Mouse (Mus musculus): ENCODE measurements at regions not wholly inside any gene's neighbourhood (a gene's known extent, or its start where the extent isn't known, plus 50 kb on each side); places are given as distances from the start of the nearest gene placed in this dataset.

DNA sequence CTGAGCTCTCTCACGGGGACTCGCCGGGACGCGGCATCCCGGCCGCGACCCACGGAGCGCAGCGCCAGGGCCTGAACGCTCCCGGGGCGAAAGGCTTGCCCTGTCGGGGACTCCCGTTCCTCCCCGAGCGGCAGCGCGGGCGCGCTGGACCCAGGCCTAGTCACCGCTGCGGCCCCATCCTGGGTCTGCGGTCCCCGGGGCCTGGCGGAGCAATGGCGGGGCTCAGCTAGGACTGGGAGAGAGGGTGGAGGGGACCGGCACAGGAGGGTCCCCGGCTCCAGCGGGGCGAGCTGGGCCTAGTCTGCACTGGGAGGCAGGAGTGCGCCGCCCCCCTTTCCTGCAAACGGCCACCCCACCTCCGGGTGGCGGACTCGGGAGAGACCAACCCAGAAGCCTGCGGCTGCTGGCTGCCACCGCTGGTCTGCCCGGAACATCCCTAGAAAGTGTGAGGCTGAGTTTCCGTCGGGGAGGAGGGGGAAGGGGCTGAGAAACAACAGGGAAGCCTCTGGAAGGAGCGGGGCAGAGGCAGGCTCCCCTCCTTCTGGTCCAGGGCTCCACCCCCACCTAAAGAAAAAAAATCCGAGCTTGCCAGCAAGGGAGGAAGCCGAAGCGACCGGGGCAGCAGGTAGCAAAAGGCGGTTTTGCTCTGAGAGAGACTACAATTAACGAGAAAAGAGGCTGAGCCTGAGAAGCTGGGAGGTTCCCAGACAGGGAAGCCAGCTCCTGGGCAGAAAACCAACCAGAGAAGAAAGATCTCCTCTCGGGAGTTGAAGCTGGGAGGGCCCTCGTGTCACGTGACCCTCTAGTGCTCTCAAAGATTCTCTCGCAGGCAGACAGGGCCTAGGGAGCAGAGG lies 67.9 kb upstream of the Cplx2 start:
- peak overlapping the region; percentile 76 for H3K4me3 ChIP-seq
- 0 out of 2 replicates have a peak, but pooled peaks cover 4% of the 10 kb centered on the region for H3K27me3 ChIP-seq
- peak; percentile 80 for ATAC-seq (ENCODE audit: insufficient number of reproducible peaks, low FRiP score, low TSS enrichment, low read depth)
- H3K27ac ChIP-seq = peak overlapping the region; percentile 98
- H3K36me3 ChIP-seq = no peaks in the 10 kb centered on the region
- no peaks in the 10 kb centered on the region for H3K9me3 ChIP-seq
- peak overlapping the region; percentile 96 for H3K4me2 ChIP-seq
- H3K4me1 ChIP-seq = peaks cover 25% of the 10 kb centered on the region
- under 1% methylated on average over 54 of the region's 54 CpGs for WGBS
- H3K9ac ChIP-seq = peak overlapping the region; percentile 96

DNA sequence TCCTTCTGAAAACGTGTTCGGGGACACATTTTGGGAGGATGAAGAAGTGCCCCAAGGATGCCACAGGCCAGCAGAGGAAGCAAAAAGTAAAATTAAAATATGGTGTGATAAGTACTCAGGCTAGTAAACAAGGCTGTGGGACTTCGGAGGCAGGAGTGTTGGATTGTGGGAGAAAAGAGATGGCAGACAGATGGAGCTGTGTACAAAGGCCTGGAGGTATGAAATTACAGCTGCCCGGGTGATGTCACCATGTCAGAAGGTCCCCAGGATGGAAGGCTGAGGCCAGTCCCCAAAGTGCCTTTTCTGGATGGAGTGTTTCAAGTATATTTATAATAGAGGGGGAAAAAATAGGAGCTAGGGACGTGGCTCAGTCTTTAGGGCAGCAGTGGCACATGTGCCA lies 66.9 kb upstream of the Cplx2 start:
- WGBS = 52% methylated on average over 5 of the region's 5 CpGs
- peaks cover 25% of the 10 kb centered on the region for H3K4me1 ChIP-seq

DNA sequence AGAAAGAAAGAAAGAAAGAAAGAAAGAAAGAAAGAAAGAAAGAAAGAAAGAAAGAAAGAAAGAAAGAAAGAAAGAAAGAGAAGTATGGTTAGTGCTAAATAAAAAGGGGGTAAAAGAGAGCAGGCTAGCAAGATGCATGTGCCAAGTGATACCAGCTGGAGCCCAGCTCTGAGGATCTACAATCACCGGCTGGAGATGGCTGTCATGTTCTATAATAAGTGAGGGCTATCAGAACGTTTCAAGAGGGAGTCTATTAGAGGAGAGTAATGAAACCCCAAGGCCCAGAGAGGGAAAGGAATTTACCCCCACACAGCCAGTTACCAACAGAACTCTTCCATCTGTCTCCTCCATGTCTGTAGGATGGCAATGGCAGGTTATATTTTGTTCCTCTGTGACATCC lies 62.6 kb upstream of the Cplx2 start:
- 33% methylated on average over 2 of the region's 2 CpGs for WGBS
- Histone ChIP-seq H3K9me3 (no peaks in the 10 kb centered on the region), H3K9ac (no peak overlapping the region), H3K27ac (no peak overlapping the region), H3K4me2 (no peak overlapping the region), H3K27me3 (no peaks in the 10 kb centered on the region), H3K36me3 (no peaks in the 10 kb centered on the region), H3K4me1 (peaks cover 14% of the 10 kb centered on the region), H3K4me3 (no peak overlapping the region)
- no peak for ATAC-seq (ENCODE audit: insufficient number of reproducible peaks, low FRiP score, low TSS enrichment, low read depth)

More for the DNA sequence above, 66.9 kb upstream of the Cplx2 start:
- H3K27ac ChIP-seq = peak overlapping the region; percentile 98; the same call in 1 of the 2 replicates
- no peaks in the 10 kb centered on the region for H3K9me3 ChIP-seq
- no peak for ATAC-seq (ENCODE audit: insufficient number of reproducible peaks, low FRiP score, low TSS enrichment, low read depth)
- no peak overlapping the region for H3K4me3 ChIP-seq
- H3K36me3 ChIP-seq = no peaks in the 10 kb centered on the region
- H3K27me3 ChIP-seq = 0 out of 2 replicates have a peak, but pooled peaks cover 2% of the 10 kb centered on the region
- no peak overlapping the region for H3K9ac ChIP-seq
- H3K4me2 ChIP-seq = peak overlapping the region; percentile 96; the same call in 1 of the 2 replicates

DNA sequence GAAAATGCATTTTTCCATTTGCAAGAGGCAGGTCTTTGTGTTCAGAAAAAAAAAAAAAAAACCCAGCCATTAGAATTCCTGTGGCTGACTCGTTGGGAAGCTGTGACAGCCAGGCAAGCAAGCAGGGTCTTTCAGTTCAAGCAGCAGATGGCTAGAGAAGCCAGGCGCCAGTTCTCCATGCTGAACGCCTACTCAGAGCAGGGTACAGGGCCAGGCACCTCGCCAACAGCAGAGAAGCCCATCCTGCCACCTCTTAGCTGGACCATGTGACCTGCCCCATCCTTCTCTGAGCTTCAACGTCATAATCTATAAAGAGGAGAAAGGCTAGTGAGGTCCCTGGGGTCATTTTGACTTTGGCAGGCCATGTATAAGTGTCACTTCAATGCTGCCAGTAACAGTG lies 61.8 kb upstream of the Cplx2 start:
- Histone ChIP-seq H3K36me3 (no peaks in the 10 kb centered on the region), H3K4me2 (no peak overlapping the region), H3K27me3 (no peaks in the 10 kb centered on the region), H3K4me1 (peaks cover 6% of the 10 kb centered on the region; the same call in 1 of the 2 replicates), H3K9me3 (no peaks in the 10 kb centered on the region), H3K4me3 (no peak overlapping the region), H3K27ac (0 out of 2 replicates have a peak overlapping the region, but pooled peaks have one; percentile 40), H3K9ac (no peak overlapping the region)
- 34% methylated on average over 5 of the region's 5 CpGs for WGBS
- ATAC-seq (ENCODE audit: insufficient number of reproducible peaks, low FRiP score, low TSS enrichment, low read depth) = no peak

DNA sequence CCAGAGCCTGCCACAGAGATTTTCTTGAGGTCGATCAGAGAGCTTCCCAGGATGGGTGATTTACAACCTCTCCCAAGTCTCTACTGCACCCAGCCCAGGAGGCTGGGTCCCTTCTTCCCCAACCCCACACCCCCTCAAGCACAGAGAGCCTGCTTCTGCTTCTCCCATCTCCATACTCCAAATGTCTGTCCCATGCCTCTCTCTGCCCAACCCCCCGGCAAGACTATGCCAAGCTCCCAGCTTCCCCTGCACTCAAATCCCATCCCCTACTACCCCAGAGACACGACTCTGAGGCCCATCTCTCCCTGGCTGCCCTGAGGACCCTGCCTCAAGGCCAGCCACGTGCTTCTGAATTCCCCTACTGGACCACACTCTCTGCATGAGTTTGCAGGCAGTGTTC lies 61.0 kb upstream of the Cplx2 start:
- WGBS = 56% methylated on average over 4 of the region's 4 CpGs

GRCm38 (mm10) chr13:54311327-54312026 lies 59.7 kb upstream of the Cplx2 start:
- H3K27me3 ChIP-seq = no peaks in the 10 kb centered on the region
- H3K9me3 ChIP-seq = no peaks in the 10 kb centered on the region
- no peaks in the 10 kb centered on the region for H3K36me3 ChIP-seq
- H3K4me3 ChIP-seq = no peak overlapping the region
- no peak overlapping the region for H3K9ac ChIP-seq
- 0 out of 2 replicates have a peak, but pooled peaks cover 5% of the 10 kb centered on the region for H3K4me1 ChIP-seq
- ATAC-seq (ENCODE audit: insufficient number of reproducible peaks, low FRiP score, low TSS enrichment, low read depth) = no peak
- no peak overlapping the region for H3K27ac ChIP-seq
- no peak overlapping the region for H3K4me2 ChIP-seq
- WGBS = 81% methylated on average over 4 of the region's 4 CpGs

More for the DNA sequence above, 61.0 kb upstream of the Cplx2 start:
- H3K27me3 ChIP-seq = no peaks in the 10 kb centered on the region
- no peak overlapping the region for H3K4me3 ChIP-seq
- H3K27ac ChIP-seq = no peak overlapping the region
- H3K9me3 ChIP-seq = no peaks in the 10 kb centered on the region
- no peaks in the 10 kb centered on the region for H3K36me3 ChIP-seq
- ATAC-seq (ENCODE audit: insufficient number of reproducible peaks, low FRiP score, low TSS enrichment, low read depth) = no peak
- no peak overlapping the region for H3K9ac ChIP-seq
- H3K4me1 ChIP-seq = 0 out of 2 replicates have a peak, but pooled peaks cover 5% of the 10 kb centered on the region
- no peak overlapping the region for H3K4me2 ChIP-seq

DNA sequence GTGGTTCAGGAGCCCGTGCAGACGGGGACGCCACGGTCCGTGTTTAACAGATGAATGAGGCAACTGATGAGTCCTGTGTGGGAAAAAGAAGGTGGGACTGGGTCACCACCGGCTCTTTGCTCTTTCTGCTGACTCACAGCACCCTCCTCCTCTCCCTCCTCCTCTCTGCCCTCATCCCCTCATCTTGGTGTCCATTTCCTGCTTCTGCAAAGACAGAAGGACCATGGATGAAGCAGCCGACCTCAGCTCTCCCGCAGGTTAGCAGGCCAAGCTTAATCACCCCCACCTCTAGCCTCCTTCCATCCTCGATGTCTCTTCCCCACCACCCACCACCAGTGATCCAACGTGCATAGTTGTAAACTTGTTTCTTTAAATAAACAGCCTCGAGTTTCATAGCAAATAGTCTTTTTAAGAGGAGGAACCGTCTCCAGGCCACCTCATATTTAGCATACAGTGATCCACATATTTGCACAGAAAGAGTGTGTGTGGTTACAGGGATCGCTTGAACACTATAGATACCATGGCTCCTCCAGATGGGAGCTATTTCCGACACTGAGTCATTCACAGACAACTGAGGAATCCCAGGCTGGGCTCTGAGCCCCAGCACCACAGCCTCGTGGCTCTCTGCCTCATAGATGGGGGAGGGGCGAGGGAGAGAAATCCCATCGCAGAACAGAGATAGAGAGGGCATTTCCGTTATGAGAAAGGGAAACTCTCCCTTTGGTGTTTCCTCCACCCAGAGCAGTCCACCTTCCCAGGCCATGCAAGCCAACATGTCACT lies 58.6 kb upstream of the Cplx2 start:
- H3K27ac ChIP-seq = peak overlapping the region; percentile 27; the same call in 1 of the 2 replicates
- H3K4me1 ChIP-seq = 0 out of 2 replicates have a peak, but pooled peaks cover 3% of the 10 kb centered on the region
- no peak overlapping the region for H3K4me3 ChIP-seq
- ATAC-seq (ENCODE audit: insufficient number of reproducible peaks, low FRiP score, low TSS enrichment, low read depth) = no peak; the same call in 1 of the 2 replicates
- H3K9ac ChIP-seq = no peak overlapping the region
- no peak overlapping the region for H3K4me2 ChIP-seq
- WGBS = 55% methylated on average over 18 of the region's 18 CpGs
- no peaks in the 10 kb centered on the region for H3K36me3 ChIP-seq
- no peaks in the 10 kb centered on the region for H3K9me3 ChIP-seq
- H3K27me3 ChIP-seq = no peaks in the 10 kb centered on the region

GRCm38 (mm10) chr13:54315333-54315732 lies 55.8 kb upstream of the Cplx2 start:
- WGBS = 82% methylated on average over 3 of the region's 3 CpGs
- ATAC-seq (ENCODE audit: insufficient number of reproducible peaks, low FRiP score, low TSS enrichment, low read depth) = no peak

GRCm38 (mm10) chr13:54316907-54317306 lies 54.2 kb upstream of the Cplx2 start:
- H3K36me3 ChIP-seq = no peaks in the 10 kb centered on the region
- H3K27ac ChIP-seq = no peak overlapping the region
- no peak overlapping the region for H3K4me3 ChIP-seq
- H3K27me3 ChIP-seq = no peaks in the 10 kb centered on the region
- ATAC-seq (ENCODE audit: insufficient number of reproducible peaks, low FRiP score, low TSS enrichment, low read depth) = no peak
- no peak overlapping the region for H3K4me2 ChIP-seq
- 83% methylated on average over 6 of the region's 6 CpGs for WGBS
- no peak overlapping the region for H3K9ac ChIP-seq
- no peaks in the 10 kb centered on the region for H3K4me1 ChIP-seq
- no peaks in the 10 kb centered on the region for H3K9me3 ChIP-seq

More at GRCm38 (mm10) chr13:54315333-54315732, 55.8 kb upstream of the Cplx2 start:
- Histone ChIP-seq H3K4me1 (no peaks in the 10 kb centered on the region), H3K4me2 (no peak overlapping the region), H3K36me3 (no peaks in the 10 kb centered on the region), H3K4me3 (no peak overlapping the region), H3K9ac (no peak overlapping the region), H3K27me3 (no peaks in the 10 kb centered on the region), H3K9me3 (no peaks in the 10 kb centered on the region), H3K27ac (no peak overlapping the region)

DNA sequence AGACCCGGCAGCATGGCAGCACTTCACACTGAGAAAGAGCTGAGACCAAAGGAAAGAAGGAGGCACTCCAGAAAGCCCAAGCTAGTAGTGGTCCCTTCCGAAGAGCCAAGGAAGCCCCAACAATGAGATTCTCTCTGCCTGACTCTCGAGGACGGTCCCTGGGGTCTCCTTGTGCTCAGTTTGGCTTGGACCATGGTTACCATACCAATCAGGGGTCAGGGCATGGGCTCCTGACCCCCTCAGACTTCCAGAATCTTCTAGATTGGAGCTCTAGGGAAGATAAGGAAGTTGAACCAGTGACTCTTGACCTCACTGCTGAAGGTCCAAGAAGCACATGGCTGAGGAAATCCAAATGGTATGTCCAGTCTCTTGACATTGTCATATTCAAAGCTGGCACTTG lies 53.0 kb upstream of the Cplx2 start:
- ATAC-seq (ENCODE audit: insufficient number of reproducible peaks, low FRiP score, low TSS enrichment, low read depth) = no peak
- no peak overlapping the region for H3K27ac ChIP-seq
- H3K4me1 ChIP-seq = peaks cover under 1% of the 10 kb centered on the region; the same call in 1 of the 2 replicates
- 91% methylated on average over 4 of the region's 4 CpGs for WGBS
- no peaks in the 10 kb centered on the region for H3K9me3 ChIP-seq
- no peak overlapping the region for H3K9ac ChIP-seq
- H3K27me3 ChIP-seq = no peaks in the 10 kb centered on the region
- no peaks in the 10 kb centered on the region for H3K36me3 ChIP-seq
- H3K4me3 ChIP-seq = no peak overlapping the region
- H3K4me2 ChIP-seq = no peak overlapping the region

DNA sequence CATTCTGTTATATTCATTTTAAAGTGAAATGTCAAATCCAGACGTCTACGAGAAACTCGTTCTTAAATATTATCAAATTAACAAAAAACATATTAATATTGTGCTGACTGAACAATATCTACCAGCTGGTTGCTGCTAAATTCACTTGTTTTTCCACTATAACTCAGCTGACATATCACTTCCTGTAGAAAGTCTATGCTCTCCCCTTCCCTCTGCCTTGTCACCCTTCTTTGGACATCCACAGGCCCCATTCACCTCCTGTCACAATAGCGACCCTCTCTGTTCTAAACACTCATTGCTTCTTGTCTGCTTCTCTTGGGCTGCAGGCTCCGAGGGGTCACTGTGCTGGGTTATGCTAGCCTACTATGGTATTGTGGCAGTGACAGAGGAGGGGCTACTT lies 52.5 kb upstream of the Cplx2 start:
- Histone ChIP-seq H3K4me1 (peaks cover 2% of the 10 kb centered on the region; the same call in 1 of the 2 replicates), H3K27me3 (no peaks in the 10 kb centered on the region), H3K4me3 (no peak overlapping the region), H3K4me2 (no peak overlapping the region), H3K36me3 (no peaks in the 10 kb centered on the region), H3K9me3 (no peaks in the 10 kb centered on the region), H3K9ac (no peak overlapping the region), H3K27ac (no peak overlapping the region)
- WGBS = 82% methylated on average over 5 of the region's 5 CpGs
- ATAC-seq (ENCODE audit: insufficient number of reproducible peaks, low FRiP score, low TSS enrichment, low read depth) = no peak

Measured in limb, embryonic 15.5 days (tissue).